Mouse (Mus musculus) left cerebral cortex, adult 11 months (tissue): ENCODE data around the gene Cdadc1.

Experiments
- DNase-seq: peaks from one replicate; pipeline ENCODE4 v3.0.0; 2022; ENCODE audit warnings: low spot score

Gene Cdadc1

GRCm38 (mm10) chr14:59543158-59543826 lies 54.5 kb downstream of the Cdadc1 start:
- DNase-seq: no peak

- DNase-seq: no peak
Observed at GRCm38 (mm10) chr14:59540761-59541160, 57.0 kb downstream of the Cdadc1 start.

GRCm38 (mm10) chr14:59540230-59540629 lies 57.5 kb downstream of the Cdadc1 start:
- DNase-seq: no peak

- no peak for DNase-seq
Observed at GRCm38 (mm10) chr14:59537829-59538432, 59.8 kb downstream of the Cdadc1 start.

GRCm38 (mm10) chr14:59533908-59534307 lies 63.9 kb downstream of the Cdadc1 start:
- no peak for DNase-seq

- no peak for DNase-seq
Observed at GRCm38 (mm10) chr14:59532986-59533385, 64.8 kb downstream of the Cdadc1 start.

GRCm38 (mm10) chr14:59530801-59531200 lies 67.0 kb downstream of the Cdadc1 start:
- no peak for DNase-seq

- no peak for DNase-seq
Observed at GRCm38 (mm10) chr14:59525843-59526242, 71.9 kb downstream of the Cdadc1 start.

- DNase-seq: peak; percentile 7
Observed at GRCm38 (mm10) chr14:59513922-59514444, 83.8 kb downstream of the Cdadc1 start.
